Mouse (Mus musculus): ENCODE measurements at regions not wholly inside any gene's neighbourhood (a gene's known extent, or its start where the extent isn't known, plus 50 kb on each side); places are given as distances from the start of the nearest gene placed in this dataset.

GRCm38 (mm10) chr12:17087388-17087787 lies 75.9 kb upstream of the 2410004P03Rik start:
- H3K4me2 ChIP-seq (replicated peaks; ENCODE audit: low read depth, low read length, severe bottlenecking) = no peak overlapping the region
- ATAC-seq (ENCODE audit: low FRiP score, low read depth) (no peak), DNase-seq (ENCODE audit: low spot score) (no peak)
- no peaks in the 10 kb centered on the region for H3K36me3 ChIP-seq (ENCODE audit: control insufficient read depth, insufficient read depth, low read length)
- TF ChIP-seq POLR2A (IDR thresholded peaks at IDR 0.05; ENCODE audit: borderline replicate concordance, extremely low read depth, insufficient read depth, insufficient read length) = no peak
- H3K9ac ChIP-seq (ENCODE audit: low read depth, low read length, severe bottlenecking) = no peak overlapping the region
- WGBS = 34% methylated on average over 3 of the region's 3 CpGs
- H3K4me1 ChIP-seq (ENCODE audit: control insufficient read depth, insufficient read depth, low read length) = no peaks in the 10 kb centered on the region; the same call in 1 of the 2 replicates
- no peak overlapping the region for H3K27ac ChIP-seq (replicated peaks; ENCODE audit: low read depth, low read length)
- no peaks in the 10 kb centered on the region for H3K27me3 ChIP-seq (ENCODE audit: control insufficient read depth, insufficient read depth, low read length)
- H3K4me3 ChIP-seq (replicated peaks; ENCODE audit: low read length) = no peak overlapping the region
- H3K9me3 ChIP-seq (ENCODE audit: control insufficient read depth, low read length) = no peaks in the 10 kb centered on the region

- H3K9ac ChIP-seq (ENCODE audit: low read depth, low read length, severe bottlenecking) = no peak overlapping the region
- H3K4me2 ChIP-seq (replicated peaks; ENCODE audit: low read depth, low read length, severe bottlenecking) = no peak overlapping the region
- H3K4me3 ChIP-seq (replicated peaks; ENCODE audit: low read length) = no peak overlapping the region
- 75% methylated on average over 5 of the region's 5 CpGs for WGBS
- H3K9me3 ChIP-seq (ENCODE audit: control insufficient read depth, low read length) = no peaks in the 10 kb centered on the region
- no peaks in the 10 kb centered on the region for H3K27me3 ChIP-seq (ENCODE audit: control insufficient read depth, insufficient read depth, low read length)
- H3K4me1 ChIP-seq (ENCODE audit: control insufficient read depth, insufficient read depth, low read length) = no peaks in the 10 kb centered on the region; the same call in 1 of the 2 replicates
- no peak for TF ChIP-seq POLR2A (IDR thresholded peaks at IDR 0.05; ENCODE audit: borderline replicate concordance, extremely low read depth, insufficient read depth, insufficient read length)
- H3K27ac ChIP-seq (replicated peaks; ENCODE audit: low read depth, low read length) = no peak overlapping the region
- no peak for ATAC-seq (ENCODE audit: low FRiP score, low read depth)
- H3K36me3 ChIP-seq (ENCODE audit: control insufficient read depth, insufficient read depth, low read length) = no peaks in the 10 kb centered on the region
- no peak for DNase-seq (ENCODE audit: low spot score)
Observed at GRCm38 (mm10) chr12:17085209-17085574, 73.7 kb upstream of the 2410004P03Rik start.

GRCm38 (mm10) chr12:17084499-17085208 lies 73.1 kb upstream of the 2410004P03Rik start:
- no peak for ATAC-seq (ENCODE audit: low FRiP score, low read depth)
- DNase-seq (ENCODE audit: low spot score) = no peak
- Histone ChIP-seq H3K4me2 (replicated peaks; ENCODE audit: low read depth, low read length, severe bottlenecking) (no peak overlapping the region), H3K4me1 (ENCODE audit: control insufficient read depth, insufficient read depth, low read length) (no peaks in the 10 kb centered on the region; the same call in 1 of the 2 replicates), H3K27me3 (ENCODE audit: control insufficient read depth, insufficient read depth, low read length) (no peaks in the 10 kb centered on the region), H3K9me3 (ENCODE audit: control insufficient read depth, low read length) (no peaks in the 10 kb centered on the region), H3K36me3 (ENCODE audit: control insufficient read depth, insufficient read depth, low read length) (no peaks in the 10 kb centered on the region), H3K27ac (replicated peaks; ENCODE audit: low read depth, low read length) (no peak overlapping the region), H3K9ac (ENCODE audit: low read depth, low read length, severe bottlenecking) (no peak overlapping the region), H3K4me3 (replicated peaks; ENCODE audit: low read length) (no peak overlapping the region)
- no peak for TF ChIP-seq POLR2A (IDR thresholded peaks at IDR 0.05; ENCODE audit: borderline replicate concordance, extremely low read depth, insufficient read depth, insufficient read length)
- WGBS = 80% methylated on average over 9 of the region's 9 CpGs

GRCm38 (mm10) chr12:17071691-17072454 lies 60.3 kb upstream of the 2410004P03Rik start:
- no peak overlapping the region for H3K27ac ChIP-seq (replicated peaks; ENCODE audit: low read depth, low read length)
- H3K9ac ChIP-seq (ENCODE audit: low read depth, low read length, severe bottlenecking) = no peak overlapping the region
- DNase-seq (ENCODE audit: low spot score) (no peak), ATAC-seq (ENCODE audit: low FRiP score, low read depth) (no peak)
- H3K9me3 ChIP-seq (ENCODE audit: control insufficient read depth, low read length) = no peaks in the 10 kb centered on the region
- no peaks in the 10 kb centered on the region for H3K27me3 ChIP-seq (ENCODE audit: control insufficient read depth, insufficient read depth, low read length)
- no peaks in the 10 kb centered on the region for H3K4me1 ChIP-seq (ENCODE audit: control insufficient read depth, insufficient read depth, low read length)
- no peak overlapping the region for H3K4me3 ChIP-seq (replicated peaks; ENCODE audit: low read length)
- no peaks in the 10 kb centered on the region for H3K36me3 ChIP-seq (ENCODE audit: control insufficient read depth, insufficient read depth, low read length)
- no peak overlapping the region for H3K4me2 ChIP-seq (replicated peaks; ENCODE audit: low read depth, low read length, severe bottlenecking)
- TF ChIP-seq POLR2A (IDR thresholded peaks at IDR 0.05; ENCODE audit: borderline replicate concordance, extremely low read depth, insufficient read depth, insufficient read length) = no peak
- 92% methylated on average over 15 of the region's 15 CpGs for WGBS

- Histone ChIP-seq H3K36me3 (ENCODE audit: control insufficient read depth, insufficient read depth, low read length) (no peaks in the 10 kb centered on the region), H3K9me3 (ENCODE audit: control insufficient read depth, low read length) (no peaks in the 10 kb centered on the region), H3K4me2 (replicated peaks; ENCODE audit: low read depth, low read length, severe bottlenecking) (no peak overlapping the region), H3K4me3 (replicated peaks; ENCODE audit: low read length) (no peak overlapping the region), H3K9ac (ENCODE audit: low read depth, low read length, severe bottlenecking) (no peak overlapping the region), H3K27me3 (ENCODE audit: control insufficient read depth, insufficient read depth, low read length) (no peaks in the 10 kb centered on the region), H3K27ac (replicated peaks; ENCODE audit: low read depth, low read length) (no peak overlapping the region), H3K4me1 (ENCODE audit: control insufficient read depth, insufficient read depth, low read length) (no peaks in the 10 kb centered on the region)
- TF ChIP-seq POLR2A (IDR thresholded peaks at IDR 0.05; ENCODE audit: borderline replicate concordance, extremely low read depth, insufficient read depth, insufficient read length) = no peak
- ATAC-seq (ENCODE audit: low FRiP score, low read depth) (no peak), DNase-seq (ENCODE audit: low spot score) (no peak)
- WGBS = 60% methylated on average over 9 of the region's 9 CpGs
Observed at GRCm38 (mm10) chr12:17069808-17070207, 58.3 kb upstream of the 2410004P03Rik start.
